Mouse (Mus musculus) brain, embryonic 14.5 days (tissue): ENCODE data around the gene Fxyd2.

ENCODE experiments used
- CTCF ChIP-seq: fragments of 200-500 bp; IDR thresholded peaks from 2 replicates; pipeline ENCODE4 v1.5.1; 2012; ENCODE audit warnings: inconsistent platforms, mild to moderate bottlenecking, moderate library complexity, borderline replicate concordance; ENCODE audit not compliant: insufficient read depth, insufficient read length; ENCODE audit errors: extremely low read depth
- POLR2A ChIP-seq: fragments of 200-500 bp; IDR thresholded peaks from 2 replicates; pipeline ENCODE4 v1.6.1; 2012; ENCODE audit warnings: mild to moderate bottlenecking, inconsistent platforms, borderline replicate concordance; ENCODE audit not compliant: poor library complexity, insufficient read depth, insufficient read length, severe bottlenecking; ENCODE audit errors: extremely low read depth

DNA sequence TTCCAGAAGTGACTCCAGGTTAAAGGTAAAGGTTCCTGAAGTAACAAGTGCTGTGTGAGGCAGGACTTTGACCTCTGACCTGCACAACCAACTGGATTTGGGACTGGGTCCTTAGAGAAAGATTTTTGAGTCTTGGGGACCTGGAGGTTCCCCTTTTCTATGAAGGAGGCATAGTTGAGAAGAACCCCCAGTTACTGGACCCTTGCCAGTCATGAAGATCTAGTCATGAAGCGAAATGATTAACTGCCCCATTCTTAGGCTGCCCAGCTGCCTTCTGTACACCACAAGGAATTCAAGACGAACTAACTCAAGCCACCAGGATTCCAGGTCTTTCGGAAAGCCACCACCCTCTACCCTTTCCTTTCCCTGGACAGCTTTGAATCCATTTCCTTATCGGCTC, 23.0 kb upstream of the Fxyd2 start:
- TF ChIP-seq POLR2A (no peak), CTCF (no peak)
